Mouse (Mus musculus) kidney, postnatal 14 days (tissue): ENCODE data around the gene Prmt3.

Experiments
- DNase-seq: peaks from one replicate; pipeline ENCODE4 v3.0.0; 2022; ENCODE audit warnings: mixed read lengths

Prmt3 gene

DNA sequence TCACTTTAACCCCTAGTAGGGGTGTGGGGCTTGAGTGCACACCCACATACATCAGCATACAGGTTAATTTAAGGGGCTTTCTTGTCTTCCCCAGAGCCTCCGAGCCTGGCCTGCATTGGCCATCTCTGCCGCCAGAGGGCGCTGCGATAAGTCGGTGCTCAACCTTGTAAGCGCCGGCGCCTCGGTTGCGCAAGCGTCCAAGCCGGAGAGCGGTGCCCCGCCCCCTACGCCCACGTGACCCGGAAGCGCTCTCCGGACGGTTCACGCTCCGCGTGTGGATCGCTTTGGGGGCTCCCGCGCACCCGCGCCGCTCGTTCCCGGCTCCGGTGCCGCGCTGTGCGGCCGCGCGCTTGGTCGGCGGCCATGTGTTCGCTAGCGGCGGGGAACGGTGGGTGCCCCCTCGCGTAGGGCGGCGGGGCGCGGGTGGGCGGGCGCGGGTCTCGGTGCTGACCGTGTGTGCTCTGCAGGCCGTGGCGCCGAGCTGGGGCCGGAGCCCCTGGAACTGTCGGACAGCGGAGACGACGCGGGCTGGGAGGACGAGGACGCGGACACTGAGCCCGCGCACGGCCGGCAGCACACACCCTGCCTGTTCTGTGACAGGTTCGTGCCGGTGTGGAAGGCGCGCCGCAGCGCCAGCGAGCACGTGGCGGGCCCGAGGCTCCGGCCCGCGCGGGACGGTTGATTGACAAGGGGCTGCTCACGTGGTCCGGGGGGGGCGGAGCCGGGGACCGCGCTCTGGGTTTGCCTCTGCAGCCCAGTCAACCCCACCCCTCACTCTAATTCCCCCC, at the start of gene Prmt3:
Prmt3 (plus strand) TSS at position 233 of the 788 bp plus-strand sequence.
- DNase-seq: peak; percentile 98

- no peak for DNase-seq
These were observed 43.8 kb upstream of the Prmt3 start for GRCm38 (mm10) chr7:49734342-49734741.

DNA sequence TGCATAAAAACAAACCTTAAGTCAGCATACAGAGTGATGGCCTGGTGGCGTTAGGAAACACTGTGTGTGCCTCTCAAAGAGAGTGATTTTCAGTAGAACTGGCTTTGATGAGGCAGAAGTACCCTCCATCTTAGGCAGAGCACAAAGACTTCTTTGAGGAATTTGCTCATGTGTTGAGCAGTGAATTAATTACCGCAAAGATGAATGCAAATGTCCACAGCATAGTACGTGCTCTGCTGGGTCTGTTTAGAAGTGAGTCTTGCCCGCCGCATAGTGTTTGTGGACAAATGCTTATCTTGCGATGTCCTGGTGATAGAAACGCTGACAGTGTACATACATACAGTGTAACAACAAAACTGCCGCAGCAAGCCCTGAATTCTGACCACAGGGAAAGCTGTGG, 38.7 kb upstream of the Prmt3 start:
- no peak for DNase-seq

DNA sequence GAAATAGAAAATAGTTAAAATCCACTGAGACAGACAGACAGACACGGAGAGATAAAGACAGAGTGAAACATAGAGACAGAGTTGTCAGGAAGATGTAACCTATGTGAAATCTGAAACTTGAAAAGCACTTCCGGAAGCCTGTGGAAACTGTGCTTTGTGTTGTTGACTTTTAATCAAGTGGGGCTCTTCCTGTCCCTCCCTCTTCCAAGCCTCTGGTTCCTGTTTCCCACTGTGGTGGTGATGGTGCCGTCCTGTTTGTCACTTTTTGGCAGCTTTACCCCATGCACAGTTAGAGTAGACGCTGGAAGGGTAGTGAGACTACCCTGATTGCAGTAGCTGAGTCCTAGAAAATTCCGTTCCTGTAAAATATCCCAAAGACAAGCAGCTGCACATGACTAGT, 36.7 kb upstream of the Prmt3 start:
- peak; percentile 7 for DNase-seq

GRCm38 (mm10) chr7:49741923-49742322, 36.2 kb upstream of the Prmt3 start:
- no peak for DNase-seq

DNA sequence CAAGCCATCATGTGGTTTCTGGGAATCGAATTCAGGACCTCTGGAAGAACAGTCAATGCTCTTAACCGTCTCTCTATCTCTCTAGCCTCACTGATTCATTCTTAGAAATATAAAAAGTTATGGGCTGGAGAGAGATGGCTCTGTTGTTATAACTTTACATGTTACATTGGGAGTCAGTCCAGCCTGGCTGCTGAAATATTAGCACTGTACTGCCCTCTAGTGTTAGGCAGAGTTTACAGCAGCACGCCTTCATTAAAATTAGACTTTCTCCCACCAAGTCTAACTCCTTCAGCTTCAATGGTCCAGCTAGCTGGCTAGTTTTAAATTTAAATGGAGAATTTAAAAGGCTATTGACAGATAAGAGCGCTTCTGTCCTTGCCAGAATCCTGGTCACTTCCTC, 27.0 kb upstream of the Prmt3 start:
- peak; percentile 48 for DNase-seq

DNA sequence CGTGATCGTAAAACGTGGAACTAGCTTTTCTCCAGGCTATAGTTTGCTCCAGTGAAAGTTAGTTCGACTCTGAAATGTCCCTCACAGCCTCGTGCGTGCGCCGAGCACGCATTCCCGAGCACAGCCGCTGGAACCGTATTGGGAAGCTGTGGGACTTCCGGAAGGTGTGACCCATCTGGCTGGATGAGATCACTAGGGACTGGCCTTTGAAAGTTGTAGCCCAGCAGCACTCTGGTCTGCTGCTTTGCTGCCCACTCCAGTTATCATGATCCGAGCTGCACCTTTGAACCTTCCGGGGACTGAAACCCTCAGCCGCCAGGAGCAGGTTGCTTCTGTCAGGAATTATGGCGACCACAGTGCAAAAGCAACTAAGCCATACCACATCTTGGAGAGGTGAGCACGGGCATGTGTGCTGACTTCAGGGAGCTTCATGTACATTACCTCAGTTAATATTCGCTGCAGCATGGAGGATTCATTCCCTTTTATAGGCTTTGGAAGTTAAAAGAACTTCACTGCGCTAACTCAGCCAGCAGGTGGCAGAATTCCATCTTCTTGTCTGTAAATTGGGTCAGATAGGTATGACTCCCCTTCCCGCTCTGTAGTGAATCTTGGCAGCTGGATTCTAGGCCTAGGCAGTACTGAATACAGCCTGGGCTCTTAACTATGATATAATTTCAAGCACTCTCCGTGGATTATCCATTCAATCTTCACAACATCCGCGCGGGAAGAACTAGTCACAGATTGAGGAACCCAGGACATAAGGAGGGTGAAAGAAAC, 25.2 kb upstream of the Prmt3 start:
- peak; percentile 28 for DNase-seq

- peak; percentile 57 for DNase-seq
These were observed 23.4 kb upstream of the Prmt3 start for GRCm38 (mm10) chr7:49754767-49755166.

GRCm38 (mm10) chr7:49758934-49759571, 19.1 kb upstream of the Prmt3 start, which contains the start of gene Htatip2:
TSS of gene Htatip2 (plus strand) at chr7:49759115.
- peak; percentile 51 for DNase-seq

- no peak for DNase-seq
These were observed 15.5 kb upstream of the Prmt3 start for GRCm38 (mm10) chr7:49762605-49763004.

DNA sequence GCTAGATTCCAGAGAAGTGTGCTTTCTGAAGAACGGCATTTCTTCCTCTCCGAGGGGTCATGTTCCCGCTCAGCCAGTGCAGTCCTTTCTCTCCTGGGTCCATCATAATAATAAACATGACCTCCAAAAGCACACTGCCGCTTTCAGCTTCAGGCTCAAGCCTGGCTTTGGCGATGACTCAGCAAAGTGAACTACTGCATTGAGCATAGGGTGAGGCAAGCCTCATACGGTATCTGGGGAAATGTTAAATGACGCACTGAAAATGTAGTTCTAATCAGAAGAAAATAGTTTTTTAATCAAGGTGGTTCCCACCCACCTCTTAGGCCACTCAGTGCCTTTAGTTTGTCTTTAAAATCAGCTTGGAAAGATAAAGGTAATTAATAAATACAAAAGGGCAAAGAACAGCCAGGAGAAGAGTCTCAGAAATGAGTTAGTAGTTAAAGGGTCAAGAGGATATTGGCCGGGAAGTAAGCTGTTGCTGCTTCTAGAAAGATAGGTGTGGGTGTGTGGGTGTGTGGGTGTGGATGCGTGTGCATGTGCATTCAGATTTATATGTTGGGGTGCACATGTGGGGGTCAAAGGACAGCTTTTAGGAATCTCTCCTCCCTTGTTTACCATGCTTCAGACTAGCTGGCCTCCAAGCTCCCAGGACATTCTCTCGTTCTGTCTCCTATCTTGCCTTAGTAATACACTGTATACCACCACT, 14.0 kb upstream of the Prmt3 start:
- DNase-seq: no peak

DNA sequence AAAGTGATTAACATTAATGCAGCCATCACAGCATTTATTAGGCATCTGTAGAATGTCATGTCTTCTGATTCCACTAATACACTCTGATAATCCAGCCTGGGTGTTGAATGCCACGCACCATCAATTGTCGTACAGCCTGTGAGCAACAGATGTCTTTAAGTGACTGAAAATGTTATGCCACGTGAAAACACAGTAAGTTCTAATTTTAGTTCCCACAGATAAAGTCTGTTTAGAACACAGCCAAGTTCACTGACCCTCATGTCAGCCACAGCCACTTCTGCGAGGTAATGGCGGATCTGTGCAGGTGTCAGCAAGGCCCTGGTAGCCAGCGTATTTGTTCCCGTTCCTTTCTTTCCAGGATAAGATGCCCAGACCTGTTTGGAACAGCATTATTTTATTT, 12.0 kb upstream of the Prmt3 start:
- no peak for DNase-seq

GRCm38 (mm10) chr7:49768509-49768908, 9.6 kb upstream of the Prmt3 start:
- DNase-seq: no peak

DNA sequence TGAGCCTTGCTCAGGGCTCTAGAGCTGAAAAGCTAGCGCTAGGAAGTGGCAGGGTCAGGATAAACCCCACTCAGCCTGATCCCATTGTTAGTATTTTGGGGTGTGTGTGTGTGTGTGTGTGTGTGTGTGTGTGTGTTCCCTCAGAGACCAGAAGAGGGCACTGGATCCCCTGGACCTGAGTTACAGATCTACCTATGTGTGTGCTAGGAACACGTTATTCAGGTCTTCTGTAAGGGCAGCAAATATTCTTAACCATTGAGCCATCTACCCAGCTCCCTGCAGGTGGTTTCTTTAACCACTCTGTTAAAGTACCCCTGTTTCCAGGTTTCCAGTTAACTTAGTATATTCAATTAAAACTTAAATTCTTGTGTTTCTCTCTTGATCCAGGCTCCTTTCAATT, 3.8 kb upstream of the Prmt3 start:
- no peak for DNase-seq

DNA sequence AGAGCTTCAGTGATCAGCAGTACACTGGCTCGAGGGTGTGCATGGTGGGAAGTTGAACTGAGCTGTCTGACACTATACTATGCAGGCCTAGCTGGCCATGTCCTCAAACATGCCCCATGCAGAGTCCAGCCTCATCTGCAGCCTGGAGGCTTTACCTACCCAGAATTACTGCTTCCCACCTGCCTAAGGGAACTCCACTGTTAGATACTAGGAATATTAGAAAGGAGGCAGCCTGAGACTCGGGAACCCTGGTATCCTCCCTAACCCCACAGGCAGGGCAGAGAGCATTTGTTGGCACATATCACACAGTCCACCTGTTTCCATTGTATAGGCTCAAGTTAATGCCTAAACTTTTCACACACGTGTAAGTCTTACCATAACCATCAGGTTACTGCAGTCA, 561 bp upstream of the Prmt3 start:
- no peak for DNase-seq

- DNase-seq: peak; percentile 8
These were observed 914 bp downstream of the Prmt3 start for GRCm38 (mm10) chr7:49778904-49779615.

- DNase-seq: no peak
These were observed 4.9 kb downstream of the Prmt3 start for GRCm38 (mm10) chr7:49783017-49783416.

GRCm38 (mm10) chr7:49785141-49785540, 7.0 kb downstream of the Prmt3 start:
- no peak for DNase-seq

DNA sequence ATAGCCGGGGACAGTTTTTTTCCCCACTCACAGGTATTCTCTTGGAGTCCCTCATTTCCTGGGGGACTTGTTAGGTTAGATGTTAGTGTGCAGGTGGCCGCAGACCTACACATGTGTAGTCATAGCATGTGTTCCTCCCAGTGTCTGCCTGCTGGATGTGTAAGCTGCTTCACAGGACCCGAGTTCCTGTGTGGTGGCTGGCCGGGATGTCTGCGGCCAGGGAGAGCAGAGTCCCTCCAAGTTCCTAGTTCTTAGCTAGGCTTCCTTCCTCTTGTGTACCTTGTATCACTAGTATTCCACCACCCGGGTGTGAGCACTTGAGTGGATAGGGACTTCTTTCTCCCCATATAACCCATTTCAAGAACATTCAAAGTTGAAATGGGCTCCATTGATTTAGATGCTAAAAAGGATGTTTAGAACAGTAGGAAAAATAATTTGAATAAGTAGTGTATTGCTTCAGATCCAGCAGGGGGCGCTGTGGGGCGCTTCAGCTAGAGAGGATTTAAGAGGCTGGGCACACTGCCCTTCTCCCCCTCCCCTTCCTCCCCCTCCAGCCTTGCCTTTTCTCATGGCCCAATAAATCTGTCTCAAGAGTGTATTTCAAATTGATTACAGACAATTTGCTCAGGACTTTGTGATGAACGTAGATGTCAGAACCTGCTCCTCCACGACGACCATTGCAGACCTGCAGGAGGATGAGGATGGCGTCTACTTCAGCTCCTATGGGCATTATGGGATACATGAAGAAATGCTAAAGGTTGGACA, 8.7 kb downstream of the Prmt3 start:
- DNase-seq: peak; percentile 76

GRCm38 (mm10) chr7:49787383-49787645, 9.2 kb downstream of the Prmt3 start:
- no peak for DNase-seq

DNA sequence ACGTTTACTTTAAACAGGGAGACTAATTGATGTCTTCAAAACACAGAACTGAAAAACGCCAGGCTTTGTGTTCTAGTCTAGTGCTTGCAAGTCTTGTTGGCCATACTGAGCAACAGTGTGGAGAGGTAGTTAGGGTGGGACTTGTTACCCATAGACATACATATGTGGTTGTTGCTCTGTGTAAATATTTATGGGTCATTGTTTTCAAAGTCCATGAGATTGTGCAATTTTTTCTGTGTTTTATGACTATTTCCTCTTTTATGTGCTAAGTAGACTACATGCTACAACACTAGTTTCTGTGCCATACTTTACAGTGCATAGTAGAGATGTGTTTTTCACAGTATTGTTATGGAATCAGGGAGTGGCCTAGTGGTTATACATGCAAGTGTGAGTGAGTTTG, 16.2 kb downstream of the Prmt3 start:
- DNase-seq: no peak

DNA sequence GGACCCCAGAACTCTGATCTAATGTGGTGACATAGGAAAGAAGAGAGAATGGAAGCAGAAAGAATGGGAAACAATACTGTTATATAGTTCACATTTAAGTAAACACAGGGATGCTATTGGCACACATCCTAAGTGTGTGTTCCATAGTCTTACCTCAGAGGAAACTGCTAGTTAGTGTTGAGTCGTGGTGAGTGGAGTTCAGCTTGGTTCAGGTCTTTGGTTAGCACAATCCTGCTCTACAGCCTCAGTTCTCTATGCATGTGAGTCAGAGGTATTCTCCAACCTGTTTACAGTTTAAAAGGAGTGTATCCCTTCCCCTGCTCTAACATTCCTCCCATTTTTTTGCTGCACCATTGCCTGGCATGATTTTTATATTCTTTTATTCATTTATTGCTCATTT, 19.0 kb downstream of the Prmt3 start:
- no peak for DNase-seq
